Mouse (Mus musculus): ENCODE results near the gene Mc1r. TPM values are rescaled to one million over a fixed set of nuclear protein-coding genes. Genes with fewer than 3 reads are reported as not detected.
A peak's percentile ranks its signal among the peaks of the same experiment; 100 is the strongest.

The Mc1r gene
- polyA plus RNA-seq, 1 experiment: not detected

DNA sequence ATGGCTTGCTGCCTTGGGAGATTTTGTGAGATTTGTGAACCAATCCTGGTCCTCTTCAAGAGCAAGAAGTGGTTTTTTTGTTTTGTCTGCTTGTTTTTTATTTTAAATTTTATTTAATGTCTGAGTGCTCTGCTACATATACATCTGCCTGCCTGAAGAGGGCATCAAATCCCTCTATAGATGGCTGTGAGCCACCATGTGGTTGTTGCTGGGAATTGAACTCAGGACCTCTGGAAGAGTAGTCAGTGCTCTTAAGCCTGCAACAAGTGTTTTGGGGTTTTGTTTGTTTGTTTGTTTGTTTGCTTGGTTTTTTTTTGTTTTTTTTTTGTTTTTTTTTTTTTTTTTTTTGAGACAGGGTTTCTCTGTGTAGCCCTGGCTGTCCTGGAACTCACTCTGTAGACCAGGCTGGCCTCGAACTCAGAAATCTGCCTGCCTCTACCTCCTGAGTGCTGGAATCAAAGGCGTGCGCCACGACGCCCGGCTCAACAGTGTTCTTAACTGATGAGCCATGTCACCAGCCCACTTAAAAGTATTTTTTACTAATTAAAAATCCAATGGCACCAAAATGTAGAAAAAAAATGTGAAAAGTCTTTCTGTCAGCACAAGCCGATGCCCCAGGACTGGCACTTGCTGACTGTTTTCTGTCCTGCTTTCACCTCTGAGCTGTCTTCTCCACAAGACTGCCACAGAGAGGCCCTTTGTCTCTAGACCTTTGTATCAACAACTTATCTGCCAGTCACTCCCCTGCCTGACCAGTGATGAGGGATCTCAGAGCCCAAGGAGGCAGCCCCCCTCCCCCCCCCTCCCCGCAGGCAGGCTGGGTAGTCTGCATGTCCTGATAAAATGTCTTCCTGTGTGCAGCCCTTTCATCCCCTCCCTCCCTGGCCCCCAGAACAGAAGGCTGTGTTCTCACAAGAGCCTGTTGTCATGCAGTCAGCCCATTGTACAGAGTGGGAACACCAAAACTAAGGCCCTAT lies 9.3 kb downstream of the Mc1r start:
- WGBS: 68% methylated on average over 8 of the region's 8 CpGs
- H3K4me1 ChIP-seq (ENCODE audit: control insufficient read depth, insufficient read depth, insufficient read length): peaks cover 13% of the 10 kb centered on the region
- DNase-seq (ENCODE audit: low read depth in 1 of 2, low spot score in 2 of 2): peak in 1 of 2 experiments; percentile 28
- no peak overlapping the region for H3K4me3 ChIP-seq (ENCODE audit: extremely low read depth, insufficient read depth, insufficient read length)
- no peaks in the 10 kb centered on the region for H3K36me3 ChIP-seq (ENCODE audit: control insufficient read depth, insufficient read depth, low read length)
- H3K27ac ChIP-seq (ENCODE audit: insufficient read depth, low read length): no peak overlapping the region
- H3K27me3 ChIP-seq (ENCODE audit: control insufficient read depth, insufficient read depth, low read length): peaks cover 5% of the 10 kb centered on the region
- no peak for TF ChIP-seq CTCF (IDR thresholded peaks at IDR 0.05; ENCODE audit: extremely low read depth, insufficient read depth, insufficient read length, insufficient replicate concordance)
- no peak for TF ChIP-seq POLR2A (IDR thresholded peaks at IDR 0.05; ENCODE audit: low read depth, low read length)

DNA sequence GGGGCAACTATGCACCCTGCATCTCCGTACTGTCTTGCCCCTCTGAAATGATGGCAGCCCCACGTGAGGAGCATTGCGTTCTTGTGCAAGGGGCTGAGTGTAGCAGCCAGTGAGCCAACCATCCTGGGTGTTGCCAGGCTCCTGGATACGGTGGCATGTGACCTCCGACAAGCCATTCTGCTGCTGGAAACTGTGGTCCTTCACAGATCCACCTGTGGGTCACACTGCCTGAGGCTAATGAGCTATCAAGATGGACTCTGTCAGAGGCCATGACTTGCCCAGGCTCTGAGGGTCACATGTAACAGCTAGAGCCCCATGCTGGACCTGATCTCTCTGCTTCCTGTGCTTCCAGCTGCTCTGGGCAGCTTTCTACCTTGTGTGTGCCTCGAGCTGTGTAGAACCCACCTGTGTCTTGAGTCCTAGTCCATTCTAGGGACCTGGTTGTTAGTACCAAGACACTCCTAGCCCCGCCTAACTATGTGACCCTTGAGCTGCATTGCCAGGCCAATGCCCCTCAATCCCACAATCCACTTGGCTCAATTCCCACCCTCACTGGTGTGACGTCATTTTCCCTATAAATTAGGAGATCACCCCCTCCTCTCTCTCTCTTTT lies 10.1 kb downstream of the Mc1r start:
- 75% methylated on average over 8 of the region's 8 CpGs for WGBS
- Histone ChIP-seq H3K4me3 (ENCODE audit: extremely low read depth, insufficient read depth, insufficient read length) (no peak overlapping the region), H3K4me1 (ENCODE audit: control insufficient read depth, insufficient read depth, insufficient read length) (peaks cover 5% of the 10 kb centered on the region; the same call in 1 of the 2 replicates)

DNA sequence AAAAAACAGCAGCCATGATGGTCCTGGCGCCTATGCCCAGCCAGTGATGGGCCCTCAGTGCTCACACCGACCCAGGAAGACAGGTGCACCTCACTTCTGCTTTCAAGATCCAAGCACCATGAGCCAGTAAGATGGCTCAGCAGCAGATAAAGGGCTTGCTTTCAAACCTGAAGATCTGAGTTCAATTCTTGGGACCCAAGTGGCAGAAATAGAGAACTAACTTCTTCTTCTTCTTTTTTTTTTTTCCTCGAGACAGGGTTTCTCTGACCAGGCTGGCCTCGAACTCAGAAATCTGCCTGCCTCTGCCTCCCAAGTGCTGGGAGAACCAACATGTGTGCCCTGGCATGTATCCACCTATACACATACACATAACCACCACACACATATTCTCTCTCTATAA lies 12.8 kb downstream of the Mc1r start:
- no peak for DNase-seq (ENCODE audit: low read depth in 1 of 2, low spot score in 2 of 2)
- TF ChIP-seq POLR2A (IDR thresholded peaks at IDR 0.05; ENCODE audit: low read depth, low read length) (no peak), CTCF (IDR thresholded peaks at IDR 0.05; ENCODE audit: extremely low read depth, insufficient read depth, insufficient read length, insufficient replicate concordance) (no peak)
- Histone ChIP-seq H3K27ac (ENCODE audit: insufficient read depth, low read length) (no peak overlapping the region), H3K4me3 (ENCODE audit: extremely low read depth, insufficient read depth, insufficient read length) (no peak overlapping the region), H3K4me1 (ENCODE audit: control insufficient read depth, insufficient read depth, insufficient read length) (no peaks in the 10 kb centered on the region), H3K27me3 (ENCODE audit: control insufficient read depth, insufficient read depth, low read length) (no peaks in the 10 kb centered on the region), H3K36me3 (ENCODE audit: control insufficient read depth, insufficient read depth, low read length) (no peaks in the 10 kb centered on the region)
- 47% methylated on average over 4 of the region's 4 CpGs for WGBS

More for the DNA sequence above, 10.1 kb downstream of the Mc1r start:
- Histone ChIP-seq H3K36me3 (ENCODE audit: control insufficient read depth, insufficient read depth, low read length) (no peaks in the 10 kb centered on the region), H3K27me3 (ENCODE audit: control insufficient read depth, insufficient read depth, low read length) (no peaks in the 10 kb centered on the region), H3K27ac (ENCODE audit: insufficient read depth, low read length) (no peak overlapping the region)
- no peak for TF ChIP-seq POLR2A (IDR thresholded peaks at IDR 0.05; ENCODE audit: low read depth, low read length)
- no peak for TF ChIP-seq CTCF (IDR thresholded peaks at IDR 0.05; ENCODE audit: extremely low read depth, insufficient read depth, insufficient read length, insufficient replicate concordance)
- no peak for DNase-seq (ENCODE audit: low read depth in 1 of 2, low spot score in 2 of 2)

DNA sequence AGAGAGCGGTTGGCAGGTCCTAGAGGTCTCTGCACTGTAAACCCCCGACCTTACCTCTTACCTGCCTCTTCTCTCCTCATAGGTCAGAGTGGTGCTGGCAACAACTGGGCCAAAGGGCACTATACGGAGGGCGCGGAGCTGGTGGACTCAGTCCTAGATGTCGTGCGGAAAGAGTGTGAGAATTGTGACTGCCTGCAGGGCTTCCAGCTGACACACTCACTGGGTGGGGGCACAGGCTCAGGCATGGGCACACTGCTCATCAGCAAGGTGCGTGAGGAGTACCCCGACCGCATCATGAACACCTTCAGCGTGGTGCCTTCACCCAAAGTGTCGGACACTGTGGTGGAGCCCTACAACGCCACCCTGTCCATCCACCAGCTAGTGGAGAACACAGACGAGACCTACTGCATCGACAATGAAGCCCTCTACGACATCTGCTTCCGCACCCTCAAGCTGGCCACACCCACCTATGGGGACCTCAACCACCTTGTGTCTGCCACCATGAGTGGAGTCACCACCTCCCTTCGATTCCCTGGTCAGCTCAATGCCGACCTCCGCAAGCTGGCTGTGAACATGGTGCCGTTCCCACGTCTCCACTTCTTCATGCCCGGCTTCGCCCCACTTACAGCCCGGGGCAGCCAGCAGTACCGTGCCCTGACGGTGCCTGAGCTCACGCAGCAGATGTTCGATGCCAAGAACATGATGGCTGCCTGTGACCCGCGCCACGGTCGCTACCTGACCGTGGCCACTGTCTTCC lies 13.8 kb downstream of the Mc1r start:
- TF ChIP-seq CTCF (IDR thresholded peaks at IDR 0.05; ENCODE audit: extremely low read depth, insufficient read depth, insufficient read length, insufficient replicate concordance) (no peak), POLR2A (IDR thresholded peaks at IDR 0.05; ENCODE audit: low read depth, low read length) (no peak)
- 94% methylated on average over 34 of the region's 34 CpGs for WGBS
- H3K36me3 ChIP-seq (ENCODE audit: control insufficient read depth, insufficient read depth, low read length): no peaks in the 10 kb centered on the region
- H3K27me3 ChIP-seq (ENCODE audit: control insufficient read depth, insufficient read depth, low read length): no peaks in the 10 kb centered on the region
- H3K27ac ChIP-seq (ENCODE audit: insufficient read depth, low read length): no peak overlapping the region
- H3K4me1 ChIP-seq (ENCODE audit: control insufficient read depth, insufficient read depth, insufficient read length): no peaks in the 10 kb centered on the region
- H3K4me3 ChIP-seq (ENCODE audit: extremely low read depth, insufficient read depth, insufficient read length): no peak overlapping the region
- no peak for DNase-seq (ENCODE audit: low read depth in 1 of 2, low spot score in 2 of 2)

DNA sequence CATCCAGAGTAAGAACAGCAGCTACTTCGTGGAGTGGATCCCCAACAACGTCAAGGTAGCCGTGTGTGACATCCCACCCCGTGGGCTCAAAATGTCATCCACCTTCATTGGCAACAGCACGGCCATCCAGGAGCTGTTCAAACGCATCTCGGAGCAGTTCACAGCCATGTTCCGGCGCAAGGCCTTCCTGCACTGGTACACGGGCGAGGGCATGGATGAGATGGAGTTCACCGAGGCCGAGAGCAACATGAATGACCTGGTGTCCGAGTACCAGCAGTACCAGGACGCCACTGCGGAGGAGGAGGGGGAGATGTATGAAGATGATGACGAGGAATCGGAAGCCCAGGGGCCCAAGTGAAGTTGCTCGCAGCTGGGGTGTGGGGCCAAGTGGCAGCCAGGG lies 14.4 kb downstream of the Mc1r start:
- Histone ChIP-seq H3K4me3 (ENCODE audit: extremely low read depth, insufficient read depth, insufficient read length) (no peak overlapping the region), H3K27ac (ENCODE audit: insufficient read depth, low read length) (no peak overlapping the region), H3K4me1 (ENCODE audit: control insufficient read depth, insufficient read depth, insufficient read length) (no peaks in the 10 kb centered on the region), H3K36me3 (ENCODE audit: control insufficient read depth, insufficient read depth, low read length) (no peaks in the 10 kb centered on the region), H3K27me3 (ENCODE audit: control insufficient read depth, insufficient read depth, low read length) (no peaks in the 10 kb centered on the region)
- DNase-seq (ENCODE audit: low read depth in 1 of 2, low spot score in 2 of 2): no peak
- no peak for TF ChIP-seq CTCF (IDR thresholded peaks at IDR 0.05; ENCODE audit: extremely low read depth, insufficient read depth, insufficient read length, insufficient replicate concordance)
- no peak for TF ChIP-seq POLR2A (IDR thresholded peaks at IDR 0.05; ENCODE audit: low read depth, low read length)
- 90% methylated on average over 19 of the region's 19 CpGs for WGBS

DNA sequence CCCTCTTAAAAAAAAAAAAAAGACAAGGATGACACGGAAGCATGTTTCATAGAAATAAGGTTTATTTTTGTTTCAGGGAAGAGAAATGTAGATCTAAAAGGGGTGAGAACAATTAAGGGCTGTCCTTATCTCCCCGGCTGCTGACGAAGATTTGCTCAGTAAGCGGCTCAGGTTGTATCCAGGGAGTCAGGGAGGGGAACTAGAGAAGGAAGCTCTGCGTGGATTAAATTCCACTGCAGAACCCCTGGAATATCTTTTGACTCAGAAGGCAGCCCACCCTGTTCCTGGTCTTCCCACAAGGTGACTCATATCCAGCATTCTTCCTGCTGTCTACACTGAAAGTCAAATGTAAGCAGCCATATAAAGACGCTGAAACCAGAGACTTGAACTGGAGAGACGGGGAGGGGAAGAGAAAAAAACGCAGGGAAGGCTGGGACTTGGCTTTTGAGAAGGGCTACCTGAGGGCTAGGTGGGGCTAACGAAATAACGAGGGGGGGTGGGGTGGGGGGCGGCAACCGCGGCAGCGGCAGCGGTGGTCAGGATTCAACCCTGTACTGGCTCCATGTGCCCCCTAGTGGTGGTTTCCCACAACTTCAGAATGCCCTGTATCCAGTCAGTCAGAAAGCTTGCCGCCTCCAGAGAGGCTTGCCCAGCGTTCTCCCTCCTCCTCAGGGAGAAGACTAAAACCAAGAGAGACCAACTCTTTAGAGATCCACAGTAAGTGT lies 15.3 kb downstream of the Mc1r start:
- H3K36me3 ChIP-seq (ENCODE audit: control insufficient read depth, insufficient read depth, low read length): no peaks in the 10 kb centered on the region
- DNase-seq (ENCODE audit: low read depth in 1 of 2, low spot score in 2 of 2): peak; percentile 19 to 53
- H3K27me3 ChIP-seq (ENCODE audit: control insufficient read depth, insufficient read depth, low read length): no peaks in the 10 kb centered on the region
- no peaks in the 10 kb centered on the region for H3K4me1 ChIP-seq (ENCODE audit: control insufficient read depth, insufficient read depth, insufficient read length)
- TF ChIP-seq CTCF (IDR thresholded peaks at IDR 0.05; ENCODE audit: extremely low read depth, insufficient read depth, insufficient read length, insufficient replicate concordance) (peak; percentile 65; the same call in 1 of the 2 replicates), POLR2A (IDR thresholded peaks at IDR 0.05; ENCODE audit: low read depth, low read length) (no peak)
- WGBS: 20% methylated on average over 17 of the region's 17 CpGs
- no peak overlapping the region for H3K4me3 ChIP-seq (ENCODE audit: extremely low read depth, insufficient read depth, insufficient read length)
- H3K27ac ChIP-seq (ENCODE audit: insufficient read depth, low read length): no peak overlapping the region

Data from spleen, adult 2 months (tissue).